In the genomic region with DNA sequence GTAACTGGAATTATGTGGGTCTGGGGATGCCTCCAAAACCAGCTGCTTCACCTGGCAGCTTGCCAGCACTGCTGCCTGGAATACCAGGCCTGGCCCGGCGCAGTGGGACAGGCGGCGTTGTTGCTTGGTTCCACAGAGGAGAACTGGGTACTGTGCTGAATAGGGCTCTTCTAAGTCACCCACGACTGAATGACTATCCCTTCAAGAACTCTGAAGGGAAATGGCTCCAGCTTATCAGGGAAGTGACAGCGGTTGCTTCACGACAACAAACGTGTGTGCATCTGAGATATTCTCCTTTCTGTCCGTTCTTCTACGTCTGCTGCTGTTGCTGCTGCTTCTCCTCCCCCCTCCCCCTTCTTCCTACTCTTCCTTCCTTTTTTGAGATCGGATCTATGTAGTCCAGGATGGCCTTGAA, we compare ENCODE assay signal across 9 mouse cellular contexts. TPM values are rescaled to one million over a fixed set of nuclear protein-coding genes. Genes with fewer than 3 reads are reported as not detected.
DNase-seq lines count a peak whose midpoint lies in the region; ATAC-seq and TF ChIP-seq lines count a peak whose summit lies in the region.
"Had no signal": no experiment of that assay in that cellular context is flagged by ENCODE, and none has a peak within 500 bp of the region (broad histone marks: within the 10 kb centered on the region; RNA-seq: fewer than 3 reads in every experiment).

No protein-coding gene starts in this region.

- TF ChIP-seq EP300 in lung, postnatal 0 days (IDR thresholded peaks at IDR 0.05), result no peak

- 0 out of 2 replicates have a peak overlapping the region, but pooled peaks have one; percentile 33 for H3K27ac ChIP-seq in embryonic facial prominence, embryonic 13.5 days
- H3K27ac ChIP-seq in embryonic facial prominence, embryonic 10.5 days (replicated peaks), result no peak overlapping the region
- no peak overlapping the region for H3K27ac ChIP-seq in lung, postnatal 0 days (ENCODE audit: low read length)
- no peak overlapping the region for H3K27ac ChIP-seq in stomach, embryonic 15.5 days
- H3K27ac ChIP-seq: embryonic facial prominence, embryonic 12.5 days had no signal

- H3K4me3 ChIP-seq in embryonic facial prominence, embryonic 13.5 days, result no peak overlapping the region
- no peak overlapping the region for H3K4me3 ChIP-seq in embryonic facial prominence, embryonic 10.5 days
- H3K4me3 ChIP-seq in lung, postnatal 0 days (ENCODE audit: low read depth, low read length), result no peak overlapping the region
- H3K4me3 ChIP-seq in stomach, embryonic 15.5 days (replicated peaks), result no peak overlapping the region
- H3K4me3 ChIP-seq: embryonic facial prominence, embryonic 12.5 days had no signal

- H3K36me3 ChIP-seq in embryonic facial prominence, embryonic 13.5 days, result peaks cover 77% of the 10 kb centered on the region
- H3K36me3 ChIP-seq in embryonic facial prominence, embryonic 10.5 days (replicated peaks), result peaks cover 92% of the 10 kb centered on the region
- H3K36me3 ChIP-seq in lung, postnatal 0 days (ENCODE audit: insufficient read depth, low read length), result no peaks in the 10 kb centered on the region
- H3K36me3 ChIP-seq in stomach, embryonic 15.5 days, result peaks cover 12% of the 10 kb centered on the region; the same call in 1 of the 2 replicates

- H3K4me1 ChIP-seq in embryonic facial prominence, embryonic 13.5 days, result peaks cover 12% of the 10 kb centered on the region
- H3K4me1 ChIP-seq in embryonic facial prominence, embryonic 10.5 days, result peaks cover 3% of the 10 kb centered on the region
- H3K4me1 ChIP-seq in lung, postnatal 0 days (ENCODE audit: insufficient read depth, low read depth, low read length), result no peaks in the 10 kb centered on the region
- H3K4me1 ChIP-seq in stomach, embryonic 15.5 days, result no peaks in the 10 kb centered on the region
- H3K4me1 ChIP-seq: embryonic facial prominence, embryonic 12.5 days had no signal

- H3K4me2 ChIP-seq in embryonic facial prominence, embryonic 13.5 days, result no peak overlapping the region
- H3K4me2 ChIP-seq in lung, postnatal 0 days (replicated peaks; ENCODE audit: low read depth, low read length), result no peak overlapping the region
- H3K4me2 ChIP-seq in stomach, embryonic 15.5 days, result no peak overlapping the region
- H3K4me2 ChIP-seq: embryonic facial prominence, embryonic 12.5 days had no signal

- no peak for TF ChIP-seq CTCF in lung, postnatal 0 days (IDR thresholded peaks at IDR 0.05)

- no peaks in the 10 kb centered on the region for H3K27me3 ChIP-seq in embryonic facial prominence, embryonic 13.5 days
- no peaks in the 10 kb centered on the region for H3K27me3 ChIP-seq in embryonic facial prominence, embryonic 10.5 days (replicated peaks; ENCODE audit: low read depth, poor library complexity, severe bottlenecking)
- H3K27me3 ChIP-seq in lung, postnatal 0 days (replicated peaks; ENCODE audit: insufficient read depth, low read length), result no peaks in the 10 kb centered on the region
- no peaks in the 10 kb centered on the region for H3K27me3 ChIP-seq in stomach, embryonic 15.5 days (replicated peaks)
- H3K27me3 ChIP-seq: embryonic facial prominence, embryonic 12.5 days had no signal

- H3K9ac ChIP-seq in embryonic facial prominence, embryonic 13.5 days, result no peak overlapping the region
- no peak overlapping the region for H3K9ac ChIP-seq in lung, postnatal 0 days (replicated peaks; ENCODE audit: low read depth)
- no peak overlapping the region for H3K9ac ChIP-seq in stomach, embryonic 15.5 days
- H3K9ac ChIP-seq: embryonic facial prominence, embryonic 12.5 days had no signal

- no peak for DNase-seq in embryonic facial prominence, embryonic 10.5 days (ENCODE audit: low spot score)
- DNase-seq in lung, postnatal 0 days (ENCODE audit: low spot score), result peak; percentile 73
- DNase-seq in lung, postnatal 25 days (ENCODE audit: low spot score), result no peak
- DNase-seq in liver, result peak; percentile 60
- no peak for DNase-seq in embryo, embryonic 9.5 days (ENCODE audit: extremely low spot score)

- 63% methylated on average over 11 of the region's 11 CpGs for WGBS in embryonic facial prominence, embryonic 13.5 days
- WGBS in embryonic facial prominence, embryonic 10.5 days, result 84% methylated on average over 11 of the region's 11 CpGs
- WGBS in lung, postnatal 0 days, result 36% methylated on average over 11 of the region's 11 CpGs
- WGBS in stomach, embryonic 15.5 days, result 59% methylated on average over 11 of the region's 11 CpGs

- no peak for ATAC-seq in embryonic facial prominence, embryonic 13.5 days (ENCODE audit: insufficient number of reproducible peaks, insufficient read depth, low FRiP score, low TSS enrichment, low read depth)
- peak; percentile 77 for ATAC-seq in lung, postnatal 0 days
- peak; percentile 92 for ATAC-seq in common myeloid progenitor, adult 5-6 weeks (replicated peaks; ENCODE audit: low read depth, poor library complexity, severe bottlenecking)
- peak; percentile 73; the same call in 1 of the 2 replicates for ATAC-seq in stomach, embryonic 15.5 days (ENCODE audit: insufficient read depth, low FRiP score, low read depth)

- H3K9me3 ChIP-seq in embryonic facial prominence, embryonic 13.5 days, result no peaks in the 10 kb centered on the region
- H3K9me3 ChIP-seq in embryonic facial prominence, embryonic 10.5 days, result no peaks in the 10 kb centered on the region
- H3K9me3 ChIP-seq in lung, postnatal 0 days (ENCODE audit: low read length), result no peaks in the 10 kb centered on the region
- H3K9me3 ChIP-seq in stomach, embryonic 15.5 days, result no peaks in the 10 kb centered on the region
- H3K9me3 ChIP-seq: embryonic facial prominence, embryonic 12.5 days had no signal

RNA-seq across cellular contexts. Expression of gene Arl3, which starts 19.4 kb away (rescaled TPM):
- polyA plus RNA-seq in embryonic facial prominence, embryonic 13.5 days (2015; fragmentation: Nextera tagmentation; extraction: Ambion mirVana), result 192 and 193 TPM in 2 replicates
- 196 and 200 TPM in 2 replicates for polyA plus RNA-seq in embryonic facial prominence, embryonic 10.5 days (2016; fragmentation: Nextera tagmentation; extraction: Ambion mirVana)
- polyA plus RNA-seq in lung, postnatal 0 days (2015; fragmentation: Nextera tagmentation; extraction: Ambion mirVana), result 52.6 and 70.9 TPM in 2 replicates
- total RNA-seq in common myeloid progenitor, adult 5-6 weeks (2017), result 25.5 and 27.3 TPM in 2 replicates
- 98.2 and 103 TPM in 2 replicates for polyA plus RNA-seq in stomach, embryonic 15.5 days (2015; fragmentation: Nextera tagmentation; extraction: Ambion mirVana)

RNA-seq across cellular contexts. Expression of gene Sfxn2, which starts 19.6 kb away (rescaled TPM):
- polyA plus RNA-seq in embryonic facial prominence, embryonic 13.5 days (2015; fragmentation: Nextera tagmentation; extraction: Ambion mirVana), result 24.9 and 25.2 TPM in 2 replicates
- 21.0 and 22.6 TPM in 2 replicates for polyA plus RNA-seq in embryonic facial prominence, embryonic 10.5 days (2016; fragmentation: Nextera tagmentation; extraction: Ambion mirVana)
- 18.4 and 19.6 TPM in 2 replicates for polyA plus RNA-seq in lung, postnatal 0 days (2015; fragmentation: Nextera tagmentation; extraction: Ambion mirVana)
- 8.9 and 13.3 TPM in 2 replicates for total RNA-seq in common myeloid progenitor, adult 5-6 weeks (2017)
- 21.9 and 23.8 TPM in 2 replicates for polyA plus RNA-seq in stomach, embryonic 15.5 days (2015; fragmentation: Nextera tagmentation; extraction: Ambion mirVana)

RNA-seq across cellular contexts. Expression of gene Wbp1l, which starts 45.3 kb away (rescaled TPM):
- 41.9 and 42.5 TPM in 2 replicates for polyA plus RNA-seq in embryonic facial prominence, embryonic 13.5 days (2015; fragmentation: Nextera tagmentation; extraction: Ambion mirVana)
- 50.8 and 57.3 TPM in 2 replicates for polyA plus RNA-seq in embryonic facial prominence, embryonic 10.5 days (2016; fragmentation: Nextera tagmentation; extraction: Ambion mirVana)
- polyA plus RNA-seq in lung, postnatal 0 days (2015; fragmentation: Nextera tagmentation; extraction: Ambion mirVana), result 34.6 and 37.4 TPM in 2 replicates
- total RNA-seq in common myeloid progenitor, adult 5-6 weeks (2017), result 19.1 and 27.7 TPM in 2 replicates
- polyA plus RNA-seq in stomach, embryonic 15.5 days (2015; fragmentation: Nextera tagmentation; extraction: Ambion mirVana), result 40.4 and 42.8 TPM in 2 replicates

RNA-seq across cellular contexts. Expression of gene Trim8, which starts 52.0 kb away (rescaled TPM):
- 16.7 and 17.6 TPM in 2 replicates for polyA plus RNA-seq in embryonic facial prominence, embryonic 13.5 days (2015; fragmentation: Nextera tagmentation; extraction: Ambion mirVana)
- polyA plus RNA-seq in embryonic facial prominence, embryonic 10.5 days (2016; fragmentation: Nextera tagmentation; extraction: Ambion mirVana), result 19.5 and 20.9 TPM in 2 replicates
- polyA plus RNA-seq in lung, postnatal 0 days (2015; fragmentation: Nextera tagmentation; extraction: Ambion mirVana), result 34.1 and 34.8 TPM in 2 replicates
- 17.7 and 30.3 TPM in 2 replicates for total RNA-seq in common myeloid progenitor, adult 5-6 weeks (2017)
- polyA plus RNA-seq in stomach, embryonic 15.5 days (2015; fragmentation: Nextera tagmentation; extraction: Ambion mirVana), result 20.4 and 20.9 TPM in 2 replicates

Comparison
In these comparisons a context has a peak if more than half of its experiments do, and no peak if none do; other contexts are left out.
1. DNase-seq: peak in lung, postnatal 0 days (single experiment) and liver (single experiment); none in embryonic facial prominence, embryonic 10.5 days (single experiment), lung, postnatal 25 days (single experiment) and embryo, embryonic 9.5 days (single experiment).